Mouse (Mus musculus) thymus, adult 2 months (tissue): ENCODE results near the gene Prickle3. TPM values are rescaled to one million over a fixed set of nuclear protein-coding genes. Genes with fewer than 3 reads are reported as not detected.
A peak's percentile ranks its signal among the peaks of the same experiment; 100 is the strongest.

Experiments
- DNase-seq: peaks from one replicate; pipeline ENCODE4 v3.0.0; 2021
- H3K27ac ChIP-seq: fragments of 200-500 bp; 2 replicates; pipeline ENCODE4 v1.5.1; 2012; ENCODE audit warnings: low read length, control low read depth; ENCODE audit not compliant: control insufficient read depth, insufficient read depth
- H3K27me3 ChIP-seq: fragments of 200-500 bp; 2 replicates; pipeline ENCODE4 v1.6.1; 2012; ENCODE audit warnings: mild to moderate bottlenecking, low read length, moderate library complexity, mixed read lengths; ENCODE audit not compliant: control insufficient read depth, insufficient read depth
- H3K36me3 ChIP-seq: fragments of 200-500 bp; 2 replicates; pipeline ENCODE4 v1.6.1; 2012; ENCODE audit warnings: mild to moderate bottlenecking, low read length, moderate library complexity; ENCODE audit not compliant: control insufficient read depth, insufficient read depth
- H3K4me1 ChIP-seq: fragments of 200-500 bp; replicated peaks from 2 replicates; pipeline ENCODE4 v1.6.1; 2012; ENCODE audit warnings: low read length; ENCODE audit not compliant: control insufficient read depth, insufficient read depth
- H3K4me3 ChIP-seq: fragments of 200-500 bp; 2 replicates; pipeline ENCODE4 v1.5.1; 2012; ENCODE audit warnings: mild to moderate bottlenecking, low read length, control low read depth, moderate library complexity; ENCODE audit not compliant: control insufficient read depth, insufficient read depth
- CTCF ChIP-seq: fragments of 200-500 bp; IDR thresholded peaks from 2 replicates; pipeline ENCODE4 v1.5.1; 2012; ENCODE audit warnings: mild to moderate bottlenecking, control low read depth, low read length, moderate library complexity, borderline replicate concordance; ENCODE audit not compliant: control insufficient read depth, poor library complexity, insufficient read depth; ENCODE audit errors: extremely low read depth
- POLR2A ChIP-seq: fragments of 200-500 bp; IDR thresholded peaks from 2 replicates; pipeline ENCODE4 v1.6.1; 2012; ENCODE audit warnings: mild to moderate bottlenecking, low read length, control low read depth, moderate library complexity; ENCODE audit not compliant: control insufficient read depth, poor library complexity, insufficient read depth; ENCODE audit errors: extremely low read depth
- WGBS: fragments of 180-500 bp; shearing (Covaris S2); methylation state at CpG from one replicate; pipeline ENCODE4 v1.1.7; 2018; 5-methylcytosine and 5-hydroxymethylcytosine counted together
- polyA plus RNA-seq: library from polyadenylated mRNA; depleted of rRNA; stranded (reverse); fragments of >200 nt; gene quantifications from 2 replicates; pipeline ENCODE4 v1.2.3, GENCODE M21; 2012

Prickle3 gene
- polyA plus RNA-seq, 1 experiment, result 29.7 TPM

GRCm38 (mm10) chrX:7678986-7679385 is 21.9 kb downstream of the Prickle3 start:
- TF ChIP-seq POLR2A, result no peak
- no peak for TF ChIP-seq CTCF
- Histone ChIP-seq H3K27ac (no peak overlapping the region), H3K4me3 (no peak overlapping the region), H3K36me3 (no peaks in the 10 kb centered on the region), H3K4me1 (peaks cover 9% of the 10 kb centered on the region; the same call in 1 of the 2 replicates), H3K27me3 (no peaks in the 10 kb centered on the region)
- no peak for DNase-seq
- WGBS, result 19% methylated on average over 3 of the region's 3 CpGs

GRCm38 (mm10) chrX:7679405-7680056 is 22.5 kb downstream of the Prickle3 start:
- TF ChIP-seq POLR2A, result no peak
- TF ChIP-seq CTCF, result peak; percentile 82; the same call in 1 of the 2 replicates
- Histone ChIP-seq H3K4me3 (no peak overlapping the region), H3K36me3 (no peaks in the 10 kb centered on the region), H3K27ac (no peak overlapping the region), H3K4me1 (peaks cover 6% of the 10 kb centered on the region; the same call in 1 of the 2 replicates), H3K27me3 (no peaks in the 10 kb centered on the region)
- 5% methylated on average over 27 of the region's 27 CpGs for WGBS
- DNase-seq, result peak; percentile 85

GRCm38 (mm10) chrX:7680057-7680412 is 23.0 kb downstream of the Prickle3 start:
- Histone ChIP-seq H3K27me3 (no peaks in the 10 kb centered on the region), H3K27ac (no peak overlapping the region), H3K4me3 (no peak overlapping the region), H3K36me3 (no peaks in the 10 kb centered on the region), H3K4me1 (0 out of 2 replicates have a peak, but pooled peaks cover 3% of the 10 kb centered on the region)
- WGBS, result 18% methylated on average over 12 of the region's 12 CpGs
- no peak for DNase-seq
- no peak for TF ChIP-seq POLR2A
- TF ChIP-seq CTCF, result no peak

- H3K4me1 ChIP-seq, result 0 out of 2 replicates have a peak, but pooled peaks cover 3% of the 10 kb centered on the region
- H3K27me3 ChIP-seq, result no peaks in the 10 kb centered on the region
- H3K36me3 ChIP-seq, result no peaks in the 10 kb centered on the region
- 93% methylated on average over 14 of the region's 14 CpGs for WGBS
- DNase-seq, result no peak
- H3K4me3 ChIP-seq, result no peak within 1 kb of the TSS
- TF ChIP-seq CTCF, result no peak
- TF ChIP-seq POLR2A, result no peak
- H3K27ac ChIP-seq, result no peak within 1 kb of the TSS
Measured at GRCm38 (mm10) chrX:7680864-7681263, 23.8 kb downstream of the Prickle3 start, which contains the start of gene Magix. Gene Magix (minus strand): TSS chrX:7681251.

GRCm38 (mm10) chrX:7688321-7688720 is 31.3 kb downstream of the Prickle3 start:
- WGBS, result 100% methylated on average over 2 of the region's 2 CpGs
- Histone ChIP-seq H3K4me1 (no peaks in the 10 kb centered on the region), H3K27ac (no peak overlapping the region), H3K4me3 (no peak overlapping the region), H3K27me3 (no peaks in the 10 kb centered on the region), H3K36me3 (no peaks in the 10 kb centered on the region)
- TF ChIP-seq CTCF (no peak), POLR2A (no peak)
- DNase-seq, result no peak

GRCm38 (mm10) chrX:7690486-7690885 is 33.4 kb downstream of the Prickle3 start:
- Histone ChIP-seq H3K4me1 (no peaks in the 10 kb centered on the region), H3K27ac (no peak overlapping the region), H3K36me3 (no peaks in the 10 kb centered on the region), H3K4me3 (no peak overlapping the region), H3K27me3 (no peaks in the 10 kb centered on the region)
- DNase-seq, result no peak
- no peak for TF ChIP-seq CTCF
- no peak for TF ChIP-seq POLR2A
- WGBS, result 91% methylated on average over 3 of the region's 3 CpGs
